Mouse (Mus musculus): ENCODE results near the gene Crlf1. TPM values are rescaled to one million over a fixed set of nuclear protein-coding genes. Genes with fewer than 3 reads are reported as not detected.
A peak's percentile ranks its signal among the peaks of the same experiment; 100 is the strongest.
"Not testable (repeated sequence)": the region's sequence is repeated elsewhere in the genome, so short reads cannot be mapped to it uniquely, and the experiment has no call there.

Gene Crlf1
- polyA plus RNA-seq, 1 experiment from 2014 or later: 0.92 TPM

GRCm38 (mm10) chr8:70503062-70503750 lies 10.2 kb downstream of the Crlf1 start:
- peaks cover 22% of the 10 kb centered on the region for H3K36me3 ChIP-seq (ENCODE audit: poor library complexity, severe bottlenecking)
- peak overlapping the region; percentile 7; the same call in 1 of the 2 replicates for H3K9ac ChIP-seq
- WGBS: 12% methylated on average over 46 of the region's 46 CpGs
- H3K9me3 ChIP-seq (replicated peaks): no peaks in the 10 kb centered on the region
- ATAC-seq: no peak
- H3K4me1 ChIP-seq: peaks cover 48% of the 10 kb centered on the region
- H3K4me3 ChIP-seq: no peak overlapping the region
- H3K4me2 ChIP-seq: peak overlapping the region; percentile 22; the same call in 1 of the 2 replicates
- no peak overlapping the region for H3K27ac ChIP-seq
- peaks cover 60% of the 10 kb centered on the region for H3K27me3 ChIP-seq

DNA sequence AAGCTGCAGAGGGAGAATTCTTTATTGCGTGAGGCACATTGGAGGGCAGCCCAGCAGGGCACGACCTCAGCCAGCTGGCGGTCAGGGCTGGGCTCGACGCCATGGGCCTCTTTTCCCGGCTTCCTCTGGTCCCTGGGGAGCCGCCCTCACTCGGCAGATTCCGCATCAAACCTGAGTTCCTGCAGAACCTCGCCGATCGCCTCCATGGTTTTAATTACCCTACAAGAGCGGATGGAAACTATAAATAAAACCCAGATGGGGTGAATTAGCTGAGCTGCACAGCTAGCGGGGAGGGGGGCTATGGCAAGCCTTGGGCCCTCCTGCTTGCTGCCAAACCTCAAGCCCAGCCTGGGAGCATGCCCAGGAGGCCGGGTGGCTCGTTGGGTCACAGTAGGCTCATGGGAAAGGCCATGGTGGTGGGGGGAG lies 11.3 kb downstream of the Crlf1 start:
- Histone ChIP-seq H3K9me3 (replicated peaks) (no peaks in the 10 kb centered on the region), H3K4me1 (peaks cover 58% of the 10 kb centered on the region), H3K4me3 (no peak overlapping the region), H3K36me3 (ENCODE audit: poor library complexity, severe bottlenecking) (peaks cover 32% of the 10 kb centered on the region), H3K27me3 (peaks cover 49% of the 10 kb centered on the region), H3K4me2 (no peak overlapping the region), H3K27ac (no peak overlapping the region), H3K9ac (peak overlapping the region; percentile 12; the same call in 1 of the 2 replicates)
- no peak for ATAC-seq
- WGBS: 81% methylated on average over 16 of the region's 16 CpGs

DNA sequence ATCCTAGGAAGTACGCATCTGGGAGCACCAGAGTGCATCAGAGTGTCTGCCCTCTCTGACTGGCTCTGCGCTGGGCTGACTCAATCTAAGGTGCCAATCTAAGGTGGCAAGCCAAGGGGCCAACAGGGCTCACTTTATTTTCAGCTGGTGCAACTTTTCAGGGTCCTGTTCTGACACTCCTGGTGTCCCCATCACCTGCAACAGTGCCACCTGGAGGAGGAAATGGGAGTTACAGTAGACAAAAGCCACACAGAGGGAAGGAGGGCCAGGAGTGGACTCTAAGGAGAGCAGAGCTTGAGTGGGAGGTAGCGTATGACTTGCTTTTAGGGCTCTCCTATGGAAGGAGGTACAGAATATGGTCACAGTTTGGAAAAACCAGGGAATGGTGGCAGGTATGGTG lies 11.9 kb downstream of the Crlf1 start:
- no peak overlapping the region for H3K27ac ChIP-seq
- peaks cover 44% of the 10 kb centered on the region for H3K27me3 ChIP-seq
- H3K4me1 ChIP-seq: peaks cover 62% of the 10 kb centered on the region
- ATAC-seq: no peak
- H3K4me2 ChIP-seq: peak overlapping the region; percentile 77; the same call in 1 of the 2 replicates
- H3K36me3 ChIP-seq (ENCODE audit: poor library complexity, severe bottlenecking): peaks cover 32% of the 10 kb centered on the region
- no peaks in the 10 kb centered on the region for H3K9me3 ChIP-seq (replicated peaks)
- H3K9ac ChIP-seq: no peak overlapping the region
- no peak overlapping the region; the same call in 1 of the 2 replicates for H3K4me3 ChIP-seq
- WGBS: 72% methylated on average over 3 of the region's 3 CpGs

- Histone ChIP-seq H3K4me1 (peaks cover 59% of the 10 kb centered on the region), H3K4me2 (peak overlapping the region; percentile 77), H3K9me3 (replicated peaks) (no peaks in the 10 kb centered on the region), H3K36me3 (ENCODE audit: poor library complexity, severe bottlenecking) (peaks cover 32% of the 10 kb centered on the region), H3K27me3 (peaks cover 34% of the 10 kb centered on the region), H3K4me3 (peak overlapping the region; percentile 72), H3K27ac (peak overlapping the region; percentile 91), H3K9ac (peak overlapping the region; percentile 90)
- 38% methylated on average over 32 of the region's 32 CpGs for WGBS
- peak; percentile 15; the same call in 1 of the 2 replicates for ATAC-seq
These were observed 12.9 kb downstream of the Crlf1 start for GRCm38 (mm10) chr8:70505698-70506327.

- H3K9ac ChIP-seq: peak within 1 kb of the TSS; percentile 90
- H3K27ac ChIP-seq: peak within 1 kb of the TSS; percentile 91
- peaks cover 28% of the 10 kb centered on the region for H3K27me3 ChIP-seq
- peak within 1 kb of the TSS; percentile 72 for H3K4me3 ChIP-seq
- peaks cover 60% of the 10 kb centered on the region for H3K4me1 ChIP-seq
- H3K4me2 ChIP-seq: peak within 1 kb of the TSS; percentile 77
- H3K36me3 ChIP-seq (ENCODE audit: poor library complexity, severe bottlenecking): peaks cover 32% of the 10 kb centered on the region
- peak; percentile 83 for ATAC-seq
- no peaks in the 10 kb centered on the region for H3K9me3 ChIP-seq (replicated peaks)
- WGBS: 3% methylated on average over 40 of the region's 40 CpGs
These were observed 13.5 kb downstream of the Crlf1 start, which contains the start of gene Rex1bd for GRCm38 (mm10) chr8:70506328-70507026. TSS of gene Rex1bd (minus strand) at chr8:70506752.

DNA sequence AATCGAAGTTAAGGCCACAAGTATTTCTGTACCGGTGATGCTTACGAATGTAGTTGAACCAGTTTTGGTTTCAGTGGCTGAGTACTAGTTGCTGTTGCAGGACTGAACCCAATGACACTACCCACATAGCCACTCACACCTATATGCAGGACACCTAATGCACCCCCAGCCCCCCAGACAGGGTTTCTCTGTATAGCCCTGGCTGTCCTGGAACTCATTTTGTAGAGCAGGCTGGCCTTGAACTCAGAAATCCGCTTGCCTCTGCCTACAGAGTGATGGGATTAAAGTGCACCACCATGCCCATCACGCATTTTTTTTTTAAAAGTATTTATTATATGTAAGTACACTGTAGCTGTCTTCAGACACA lies 14.1 kb downstream of the Crlf1 start:
- no peak overlapping the region for H3K9ac ChIP-seq
- H3K4me2 ChIP-seq: peak overlapping the region; percentile 77; the same call in 1 of the 2 replicates
- H3K27ac ChIP-seq: peak overlapping the region; percentile 2; the same call in 1 of the 2 replicates
- WGBS: 64% methylated on average over 5 of the region's 5 CpGs
- H3K27me3 ChIP-seq: peaks cover 22% of the 10 kb centered on the region
- H3K9me3 ChIP-seq (replicated peaks): no peaks in the 10 kb centered on the region
- peak overlapping the region; percentile 72 for H3K4me3 ChIP-seq
- ATAC-seq: no peak
- H3K4me1 ChIP-seq: peaks cover 59% of the 10 kb centered on the region
- H3K36me3 ChIP-seq (ENCODE audit: poor library complexity, severe bottlenecking): peaks cover 32% of the 10 kb centered on the region

DNA sequence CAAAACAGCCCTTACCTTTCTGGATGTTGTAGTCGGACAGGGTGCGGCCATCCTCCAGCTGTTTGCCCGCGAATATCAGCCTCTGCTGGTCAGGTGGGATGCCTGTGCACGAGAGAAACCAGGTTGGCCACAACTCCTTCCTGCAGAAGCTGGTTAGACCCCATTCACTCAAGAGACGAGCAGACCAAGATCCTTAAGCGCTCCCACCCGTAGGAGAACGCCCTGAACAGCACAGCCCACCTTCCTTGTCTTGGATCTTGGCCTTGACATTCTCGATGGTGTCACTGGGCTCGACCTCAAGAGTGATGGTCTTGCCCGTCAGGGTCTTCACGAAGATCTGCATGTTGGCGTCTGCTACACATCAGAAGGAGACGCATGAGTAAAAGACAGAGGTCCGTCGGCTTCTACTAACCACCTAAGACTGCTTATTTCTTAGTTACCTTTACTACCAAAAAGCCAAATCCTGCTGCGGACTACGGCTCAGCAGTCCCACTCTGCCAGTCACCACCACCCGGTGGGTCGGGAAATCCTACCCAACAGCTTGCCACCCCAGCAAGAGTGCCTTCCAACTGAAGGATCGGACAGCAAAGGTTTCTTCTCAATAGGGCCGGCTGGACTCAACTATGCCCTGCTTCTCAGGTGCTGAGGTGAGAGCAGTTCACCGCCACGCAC lies 16.5 kb downstream of the Crlf1 start:
- no peaks in the 10 kb centered on the region for H3K9me3 ChIP-seq (replicated peaks)
- no peaks in the 10 kb centered on the region for H3K27me3 ChIP-seq
- peak overlapping the region; percentile 98 for H3K9ac ChIP-seq
- peaks cover 47% of the 10 kb centered on the region for H3K36me3 ChIP-seq (ENCODE audit: poor library complexity, severe bottlenecking)
- H3K4me2 ChIP-seq: peak overlapping the region; percentile 99
- peak overlapping the region; percentile 98 for H3K4me3 ChIP-seq
- no peak for ATAC-seq
- H3K4me1 ChIP-seq: peaks cover 41% of the 10 kb centered on the region
- 17% methylated on average over 25 of the region's 25 CpGs for WGBS
- peak overlapping the region; percentile 92 for H3K27ac ChIP-seq

GRCm38 (mm10) chr8:70510228-70510915 lies 17.4 kb downstream of the Crlf1 start, which contains the start of gene Uba52:
TSS of gene Uba52 (minus strand) at chr8:70510801.
- Histone ChIP-seq H3K4me3 (peak within 1 kb of the TSS; percentile 98), H3K27me3 (no peaks in the 10 kb centered on the region), H3K27ac (peak within 1 kb of the TSS; percentile 92), H3K9ac (peak within 1 kb of the TSS; percentile 98), H3K36me3 (ENCODE audit: poor library complexity, severe bottlenecking) (peaks cover 48% of the 10 kb centered on the region), H3K4me1 (peaks cover 34% of the 10 kb centered on the region), H3K9me3 (replicated peaks) (no peaks in the 10 kb centered on the region), H3K4me2 (peak within 1 kb of the TSS; percentile 99)
- peak; percentile 88 for ATAC-seq
- 1% methylated on average over 63 of the region's 74 CpGs for WGBS

DNA sequence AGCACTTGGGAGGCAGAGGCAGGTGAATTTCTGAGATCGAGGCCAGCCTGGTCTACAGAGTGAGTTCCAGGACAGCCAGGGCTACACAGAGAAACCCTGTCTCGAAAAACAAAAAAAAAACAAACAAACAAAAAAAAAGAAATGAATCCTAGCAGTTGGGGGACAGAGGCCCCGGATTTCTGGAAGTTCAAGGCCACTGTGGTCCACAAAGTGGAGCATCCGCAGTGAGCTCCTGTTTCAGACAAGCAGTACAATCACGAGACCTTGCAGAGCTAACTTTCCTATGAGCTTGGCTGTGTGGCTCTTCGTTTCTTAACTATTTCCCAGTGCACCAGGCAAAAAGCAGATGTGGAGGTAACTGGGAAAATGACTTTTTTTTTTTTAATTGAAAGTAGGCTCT lies 18.2 kb downstream of the Crlf1 start:
- not testable (repeated sequence) for ATAC-seq; H3K9me3 ChIP-seq (replicated peaks); H3K27me3 ChIP-seq
- peaks cover 26% of the 10 kb centered on the region for H3K4me1 ChIP-seq
- H3K36me3 ChIP-seq (ENCODE audit: poor library complexity, severe bottlenecking): peaks cover 50% of the 10 kb centered on the region
- H3K27ac ChIP-seq: peak overlapping the region; percentile 92; the same call in 1 of the 2 replicates
- peak overlapping the region; percentile 98 for H3K4me3 ChIP-seq
- peak overlapping the region; percentile 98 for H3K9ac ChIP-seq
- WGBS: 90% methylated on average over 6 of the region's 6 CpGs
- peak overlapping the region; percentile 99 for H3K4me2 ChIP-seq

- peak overlapping the region; percentile 99; the same call in 1 of the 2 replicates for H3K4me2 ChIP-seq
- H3K27ac ChIP-seq: no peak overlapping the region
- no peak for ATAC-seq
- H3K9ac ChIP-seq: no peak overlapping the region
- no peaks in the 10 kb centered on the region for H3K27me3 ChIP-seq
- no peaks in the 10 kb centered on the region for H3K9me3 ChIP-seq (replicated peaks)
- no peak overlapping the region for H3K4me3 ChIP-seq
- H3K36me3 ChIP-seq (ENCODE audit: poor library complexity, severe bottlenecking): peaks cover 56% of the 10 kb centered on the region
- 98% methylated on average over 2 of the region's 2 CpGs for WGBS
- peaks cover 26% of the 10 kb centered on the region for H3K4me1 ChIP-seq
These were observed 18.8 kb downstream of the Crlf1 start for GRCm38 (mm10) chr8:70511770-70512169.

Data from forebrain, embryonic 13.5 days (tissue).